Mouse (Mus musculus) heart, embryonic 12.5 days (tissue): Measurements from ENCODE around the gene Gm8909. TPM values are rescaled to one million over a fixed set of nuclear protein-coding genes. Genes with fewer than 3 reads are reported as not detected.

Experiments
- ATAC-seq: fragments of 200-750 bp; cut with Nextera tagmentation; 2 replicates; pipeline ENCODE4 v1.8.0; 2017; ENCODE audit warnings: moderate TSS enrichment, moderate library complexity; ENCODE audit not compliant: insufficient number of reproducible peaks, low FRiP score
- H3K27ac ChIP-seq: fragments of 300-500 bp; sonication (generic); 2 replicates; pipeline ENCODE4 v1.5.1; 2016; ENCODE audit warnings: mild to moderate bottlenecking, moderate library complexity; ENCODE audit not compliant: poor library complexity, severe bottlenecking
- H3K27me3 ChIP-seq: fragments of 300-500 bp; sonication (generic); replicated peaks from 2 replicates; pipeline ENCODE4 v1.6.1; 2016; ENCODE audit warnings: mild to moderate bottlenecking, moderate library complexity
- H3K36me3 ChIP-seq: fragments of 300-500 bp; sonication (generic); 2 replicates; pipeline ENCODE4 v1.6.1; 2016; ENCODE audit warnings: mild to moderate bottlenecking, moderate library complexity
- H3K4me1 ChIP-seq: fragments of 300-500 bp; sonication (generic); replicated peaks from 2 replicates; pipeline ENCODE4 v1.6.1; 2016; ENCODE audit warnings: mild to moderate bottlenecking
- H3K4me2 ChIP-seq: fragments of 300-500 bp; sonication (generic); 2 replicates; pipeline ENCODE4 v1.6.1; 2016; ENCODE audit warnings: mild to moderate bottlenecking, moderate library complexity
- H3K4me3 ChIP-seq: fragments of 300-500 bp; sonication (generic); 2 replicates; pipeline ENCODE4 v1.5.1; 2016; ENCODE audit warnings: mild to moderate bottlenecking
- H3K9ac ChIP-seq: fragments of 300-500 bp; sonication (generic); 2 replicates; pipeline ENCODE4 v1.6.1; 2016; ENCODE audit warnings: mild to moderate bottlenecking, moderate library complexity
- H3K9me3 ChIP-seq: fragments of 300-500 bp; sonication (generic); replicated peaks from 2 replicates; pipeline ENCODE4 v1.6.1; 2016; ENCODE audit warnings: mild to moderate bottlenecking, moderate library complexity
- WGBS: fragments of 180-500 bp; shearing (Covaris S2); methylation state at CpG from one replicate; pipeline ENCODE4 v1.1.7; 2016; 5-methylcytosine and 5-hydroxymethylcytosine counted together
- polyA plus RNA-seq: library from polyadenylated mRNA; unstranded; fragments of >200 nt; fragmentation: Nextera tagmentation; extraction: Ambion mirVana; gene quantifications from 2 replicates; pipeline ENCODE4 v1.2.1, GENCODE M21; 2016

Gm8909 gene
- polyA plus RNA-seq = 0.18 TPM in 1 of 2 replicates, not detected in the other

GRCm38 (mm10) chr17:36168039-36168652 lies at the start of gene Gm8909:
Gene Gm8909, minus strand, starts transcription at chr17:36168537.
- Histone ChIP-seq H3K27ac (no peak within 1 kb of the TSS), H3K4me1 (peaks cover 10% of the 10 kb centered on the region), H3K4me3 (peak within 1 kb of the TSS; percentile 49), H3K9ac (no peak within 1 kb of the TSS), H3K4me2 (peak within 1 kb of the TSS; percentile 75), H3K27me3 (peaks cover 77% of the 10 kb centered on the region), H3K9me3 (no peaks in the 10 kb centered on the region; the same call in 1 of the 2 replicates), H3K36me3 (no peaks in the 10 kb centered on the region)
- ATAC-seq = no peak
- WGBS = 2% methylated on average over 63 of the region's 63 CpGs

- H3K36me3 ChIP-seq = no peaks in the 10 kb centered on the region
- H3K9me3 ChIP-seq = no peaks in the 10 kb centered on the region
- peak overlapping the region; percentile 13 for H3K4me3 ChIP-seq
- peak overlapping the region; percentile 53 for H3K4me2 ChIP-seq
- ATAC-seq = no peak
- no peak overlapping the region for H3K9ac ChIP-seq
- WGBS = 4% methylated on average over 20 of the region's 20 CpGs
- H3K27ac ChIP-seq = no peak overlapping the region
- peaks cover 7% of the 10 kb centered on the region; the same call in 1 of the 2 replicates for H3K4me1 ChIP-seq
- H3K27me3 ChIP-seq = peaks cover 86% of the 10 kb centered on the region
Measured at GRCm38 (mm10) chr17:36215586-36215985, 47.2 kb upstream of the Gm8909 start.

- no peaks in the 10 kb centered on the region for H3K36me3 ChIP-seq
- H3K4me1 ChIP-seq = peaks cover 11% of the 10 kb centered on the region
Measured at GRCm38 (mm10) chr17:36206846-36207245, 38.5 kb upstream of the Gm8909 start.

GRCm38 (mm10) chr17:36205862-36206261 lies 37.5 kb upstream of the Gm8909 start:
- Histone ChIP-seq H3K4me3 (peak overlapping the region; percentile 52), H3K27ac (no peak overlapping the region), H3K4me1 (peaks cover 11% of the 10 kb centered on the region), H3K9ac (peak overlapping the region; percentile 46; the same call in 1 of the 2 replicates), H3K9me3 (no peaks in the 10 kb centered on the region), H3K27me3 (peaks cover 91% of the 10 kb centered on the region), H3K36me3 (no peaks in the 10 kb centered on the region), H3K4me2 (peak overlapping the region; percentile 80)
- no peak for ATAC-seq
- under 1% methylated on average over 33 of the region's 41 CpGs for WGBS

More at GRCm38 (mm10) chr17:36206846-36207245, 38.5 kb upstream of the Gm8909 start:
- no peak overlapping the region for H3K4me3 ChIP-seq
- H3K27me3 ChIP-seq = peaks cover 91% of the 10 kb centered on the region
- H3K27ac ChIP-seq = no peak overlapping the region
- H3K9ac ChIP-seq = no peak overlapping the region
- no peak for ATAC-seq
- no peak overlapping the region for H3K4me2 ChIP-seq
- no peaks in the 10 kb centered on the region for H3K9me3 ChIP-seq

GRCm38 (mm10) chr17:36205456-36205855 lies 37.1 kb upstream of the Gm8909 start:
- peak overlapping the region; percentile 52 for H3K4me3 ChIP-seq
- no peaks in the 10 kb centered on the region for H3K36me3 ChIP-seq
- no peak overlapping the region for H3K27ac ChIP-seq
- peaks cover 11% of the 10 kb centered on the region for H3K4me1 ChIP-seq
- no peaks in the 10 kb centered on the region for H3K9me3 ChIP-seq
- peak overlapping the region; percentile 80 for H3K4me2 ChIP-seq
- 4% methylated on average over 15 of the region's 15 CpGs for WGBS
- peak overlapping the region; percentile 46; the same call in 1 of the 2 replicates for H3K9ac ChIP-seq
- H3K27me3 ChIP-seq = peaks cover 87% of the 10 kb centered on the region
- no peak for ATAC-seq

- ATAC-seq = no peak
- H3K9me3 ChIP-seq = no peaks in the 10 kb centered on the region
- no peak overlapping the region for H3K4me3 ChIP-seq
- no peak overlapping the region for H3K9ac ChIP-seq
- peaks cover 84% of the 10 kb centered on the region for H3K27me3 ChIP-seq
- no peaks in the 10 kb centered on the region for H3K36me3 ChIP-seq
- WGBS = 75% methylated on average over 2 of the region's 2 CpGs
- H3K4me2 ChIP-seq = no peak overlapping the region
- no peak overlapping the region for H3K27ac ChIP-seq
- H3K4me1 ChIP-seq = peaks cover 11% of the 10 kb centered on the region
Measured at GRCm38 (mm10) chr17:36201851-36202250, 33.5 kb upstream of the Gm8909 start.

- no peaks in the 10 kb centered on the region for H3K4me1 ChIP-seq
- peaks cover 73% of the 10 kb centered on the region for H3K27me3 ChIP-seq
- no peak for ATAC-seq
- H3K27ac ChIP-seq = no peak overlapping the region
- no peak overlapping the region for H3K4me3 ChIP-seq
- H3K4me2 ChIP-seq = no peak overlapping the region
- H3K9me3 ChIP-seq = no peaks in the 10 kb centered on the region
- no peak overlapping the region for H3K9ac ChIP-seq
- H3K36me3 ChIP-seq = no peaks in the 10 kb centered on the region
- 21% methylated on average over 5 of the region's 5 CpGs for WGBS
Measured at GRCm38 (mm10) chr17:36198317-36198716, 30.0 kb upstream of the Gm8909 start.

GRCm38 (mm10) chr17:36194471-36194870 lies 26.1 kb upstream of the Gm8909 start:
- H3K4me2 ChIP-seq = no peak overlapping the region
- no peaks in the 10 kb centered on the region for H3K4me1 ChIP-seq
- H3K4me3 ChIP-seq = no peak overlapping the region
- no peak for ATAC-seq
- 64% methylated on average over 6 of the region's 6 CpGs for WGBS
- peaks cover 78% of the 10 kb centered on the region for H3K27me3 ChIP-seq
- no peak overlapping the region for H3K9ac ChIP-seq
- no peaks in the 10 kb centered on the region for H3K36me3 ChIP-seq
- no peak overlapping the region for H3K27ac ChIP-seq
- no peaks in the 10 kb centered on the region for H3K9me3 ChIP-seq

- WGBS = 25% methylated on average over 8 of the region's 8 CpGs
Measured at GRCm38 (mm10) chr17:36193546-36194141, 25.3 kb upstream of the Gm8909 start.

GRCm38 (mm10) chr17:36192371-36192770 lies 24.0 kb upstream of the Gm8909 start:
- Histone ChIP-seq H3K4me2 (no peak overlapping the region), H3K9ac (no peak overlapping the region), H3K27ac (no peak overlapping the region), H3K4me1 (no peaks in the 10 kb centered on the region), H3K9me3 (no peaks in the 10 kb centered on the region), H3K27me3 (peaks cover 73% of the 10 kb centered on the region), H3K36me3 (no peaks in the 10 kb centered on the region), H3K4me3 (no peak overlapping the region)
- ATAC-seq = no peak
- 57% methylated on average over 2 of the region's 2 CpGs for WGBS

More at GRCm38 (mm10) chr17:36193546-36194141, 25.3 kb upstream of the Gm8909 start:
- Histone ChIP-seq H3K9ac (no peak overlapping the region), H3K9me3 (no peaks in the 10 kb centered on the region), H3K4me1 (no peaks in the 10 kb centered on the region), H3K4me2 (no peak overlapping the region), H3K27me3 (peaks cover 77% of the 10 kb centered on the region), H3K36me3 (no peaks in the 10 kb centered on the region), H3K27ac (no peak overlapping the region), H3K4me3 (no peak overlapping the region)
- ATAC-seq = no peak

- no peak within 1 kb of the TSS for H3K4me2 ChIP-seq
- no peaks in the 10 kb centered on the region for H3K9me3 ChIP-seq
- no peaks in the 10 kb centered on the region for H3K36me3 ChIP-seq
- no peak within 1 kb of the TSS for H3K27ac ChIP-seq
- H3K4me1 ChIP-seq = no peaks in the 10 kb centered on the region
- ATAC-seq = no peak
- H3K4me3 ChIP-seq = no peak within 1 kb of the TSS
- H3K9ac ChIP-seq = no peak within 1 kb of the TSS
- 58% methylated on average over 2 of the region's 2 CpGs for WGBS
- H3K27me3 ChIP-seq = peaks cover 87% of the 10 kb centered on the region
Measured at GRCm38 (mm10) chr17:36190169-36190507, 21.8 kb upstream of the Gm8909 start, which contains the start of gene H2-T3. Gene H2-T3, minus strand, starts transcription at chr17:36190287.
